Mouse (Mus musculus): ENCODE data around the gene Rab44.

Gene Rab44

DNA sequence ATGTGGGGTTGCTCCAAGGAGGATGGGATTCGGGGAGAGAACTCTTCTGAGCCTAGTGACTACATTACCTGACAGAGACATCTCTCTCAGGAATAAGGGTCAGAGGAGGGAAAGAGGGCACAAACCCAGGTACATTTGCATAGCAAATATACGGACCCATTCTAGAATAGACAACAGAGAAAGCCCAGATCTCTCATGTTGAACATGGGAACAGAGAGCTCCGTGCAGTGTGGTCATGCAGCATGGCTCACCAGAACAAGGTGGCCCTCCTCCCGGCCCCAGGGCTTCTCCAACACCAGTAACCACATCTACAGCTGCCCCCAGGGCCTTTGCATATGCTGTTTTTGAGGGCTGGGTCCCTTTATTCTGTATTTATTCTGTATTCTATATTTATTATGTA, 54.5 kb downstream of the Rab44 start:
- no peak for DNase-seq (ENCODE audit: low read depth, low spot score)

DNA sequence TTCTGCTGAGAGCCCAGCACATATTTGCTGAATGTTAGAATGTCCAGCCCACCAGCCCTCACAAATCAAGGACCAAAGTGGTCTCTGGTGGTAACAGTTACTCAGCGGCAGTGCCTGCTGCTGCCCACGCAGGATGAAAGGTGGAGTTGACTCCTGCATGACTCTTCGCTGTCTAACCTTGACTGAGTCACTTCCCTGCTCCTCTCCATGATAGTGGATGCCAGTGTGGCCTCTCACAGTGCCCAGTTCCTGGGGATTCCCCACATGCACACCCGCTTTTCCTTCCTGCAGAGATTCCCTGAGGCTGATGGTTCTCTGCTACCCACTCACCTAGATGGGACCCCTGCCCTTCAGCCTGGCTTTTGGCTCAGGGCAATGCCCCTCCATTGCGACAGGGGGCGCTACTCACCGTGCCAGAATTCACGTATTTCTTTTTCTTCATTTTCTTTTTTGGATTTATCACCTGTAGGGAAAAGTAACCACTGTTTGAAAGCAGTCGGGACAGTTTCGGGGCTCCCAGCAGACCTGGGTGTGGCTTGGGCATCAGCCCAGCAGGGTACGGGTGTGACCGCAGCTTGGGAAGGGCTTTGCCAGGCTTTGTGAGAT, 55.2 kb downstream of the Rab44 start:
- DNase-seq (ENCODE audit: low read depth, low spot score), result no peak

DNA sequence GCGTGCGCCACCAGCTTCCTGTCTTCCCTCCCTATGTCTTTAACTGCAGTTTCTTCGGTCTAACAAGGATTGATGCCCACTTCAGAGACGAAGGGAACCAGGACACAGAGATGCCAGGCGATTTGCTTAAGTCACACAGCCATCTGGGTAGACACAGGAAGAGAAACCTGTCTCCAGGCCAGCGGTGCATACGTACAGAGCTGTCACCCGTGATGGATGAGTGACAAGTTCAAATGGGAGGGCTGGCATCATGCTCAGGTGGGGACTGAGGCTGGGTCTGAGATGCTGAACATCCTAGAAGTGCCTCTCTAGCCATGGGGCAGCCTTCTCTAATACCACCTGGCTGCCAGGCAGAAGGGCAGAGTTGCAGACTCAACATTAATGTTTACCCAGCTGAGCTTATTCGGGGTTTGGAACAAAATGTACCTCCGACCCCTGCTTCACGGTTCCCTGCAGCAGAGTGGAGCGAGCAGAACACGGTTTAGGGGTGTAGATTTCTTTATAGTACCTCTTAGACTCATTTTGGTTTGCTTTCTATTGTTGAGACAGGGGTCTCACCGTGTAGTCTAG, 56.6 kb downstream of the Rab44 start:
- DNase-seq (ENCODE audit: low read depth, low spot score), result no peak

DNA sequence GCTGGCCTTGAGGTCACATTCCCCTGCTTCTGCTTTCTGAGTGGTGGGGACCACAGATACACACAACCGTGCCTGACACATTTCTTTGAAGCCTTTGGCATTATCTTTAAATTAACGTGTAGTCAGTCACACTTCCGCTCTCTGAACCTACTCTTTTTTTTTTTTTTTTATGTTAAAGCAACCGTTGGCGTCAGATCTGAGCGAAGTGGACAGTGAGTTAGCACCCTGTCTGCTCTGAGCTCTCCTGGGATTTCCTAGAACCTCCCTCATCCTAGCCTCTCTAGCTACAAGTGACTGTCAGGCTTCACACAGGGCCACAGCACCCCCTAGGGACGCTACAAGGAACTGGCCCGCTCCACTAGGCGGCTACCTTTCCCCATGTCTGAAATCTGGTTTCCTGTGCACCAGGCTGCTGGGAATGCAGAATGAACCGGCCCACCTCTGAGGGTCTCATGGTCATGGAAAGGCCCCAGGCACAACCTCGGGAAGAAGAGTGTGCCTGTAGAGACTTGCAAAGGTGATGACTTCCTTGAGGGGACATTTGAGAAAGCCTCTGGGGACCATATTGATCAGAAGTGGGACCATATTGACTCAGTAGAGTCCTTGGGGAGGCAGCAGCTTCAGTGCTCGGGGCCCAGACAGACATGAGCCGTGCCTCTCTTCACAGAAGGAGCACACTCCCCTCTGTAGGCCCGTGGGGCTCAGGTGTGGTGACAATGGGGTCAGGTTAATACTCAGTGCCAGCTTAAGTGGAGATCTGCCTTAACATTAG, 57.2 kb downstream of the Rab44 start:
- no peak for DNase-seq (ENCODE audit: low read depth, low spot score)

DNA sequence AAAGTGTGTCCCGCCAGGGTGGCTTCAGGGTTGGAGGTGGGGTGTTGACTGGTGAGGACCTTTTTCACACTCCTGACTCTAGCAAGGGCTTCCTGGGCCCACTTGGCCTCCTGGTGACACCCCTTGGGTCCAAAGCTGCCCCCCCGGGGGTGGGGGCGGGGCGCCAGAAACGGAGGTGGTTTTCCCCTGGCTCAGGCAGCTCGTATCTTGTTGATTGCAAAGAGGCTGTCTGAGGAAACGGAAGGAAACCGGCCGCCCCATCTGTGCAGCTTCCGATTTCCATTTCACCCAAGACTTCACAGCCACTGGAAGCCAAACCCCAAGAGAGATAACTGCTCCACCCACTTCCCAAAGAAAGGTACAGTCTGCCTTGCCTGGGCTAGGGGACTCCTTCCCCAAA, 58.1 kb downstream of the Rab44 start:
- no peak for DNase-seq (ENCODE audit: low read depth, low spot score)

DNA sequence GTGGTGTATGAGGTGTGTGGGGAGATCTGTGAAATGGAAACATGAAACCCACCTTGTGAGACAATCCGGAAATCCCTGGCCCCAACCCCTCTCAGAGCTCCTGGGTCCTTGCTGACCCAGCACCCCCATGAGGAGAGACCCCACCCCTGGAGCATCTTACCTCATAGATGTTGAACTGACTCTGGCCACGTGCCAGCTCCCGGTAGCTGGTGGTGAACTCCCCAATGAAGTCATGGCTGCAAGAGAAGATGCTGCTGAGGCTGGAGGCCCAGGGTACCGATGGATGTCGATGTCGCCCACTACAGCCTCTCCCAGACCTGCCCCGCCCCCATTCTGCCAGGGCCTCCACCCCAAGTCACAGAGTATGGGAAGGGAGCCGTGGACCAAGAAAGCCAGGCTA, 59.2 kb downstream of the Rab44 start:
- no peak for DNase-seq (ENCODE audit: low read depth, low spot score)

DNA sequence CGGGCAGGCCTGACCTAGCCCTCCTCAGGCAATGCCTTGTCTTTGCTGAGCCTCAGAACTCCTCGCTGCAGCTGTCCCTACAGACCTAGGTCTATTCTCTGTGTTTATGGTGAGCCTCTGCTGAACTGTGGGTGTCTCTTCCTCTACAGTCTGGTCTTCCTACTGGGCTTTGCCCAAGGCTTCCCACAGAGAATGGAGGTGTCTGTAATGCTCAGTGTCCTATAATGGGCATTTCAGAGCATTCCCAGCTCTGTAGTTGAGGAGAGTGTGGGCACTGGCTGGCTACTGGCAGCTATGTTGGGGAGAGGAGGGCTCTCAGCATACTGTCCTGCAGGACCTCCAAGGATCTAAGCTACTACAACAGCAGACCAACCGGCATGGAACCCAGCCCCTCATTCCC, 61.7 kb downstream of the Rab44 start:
- no peak for DNase-seq (ENCODE audit: low read depth, low spot score)

DNA sequence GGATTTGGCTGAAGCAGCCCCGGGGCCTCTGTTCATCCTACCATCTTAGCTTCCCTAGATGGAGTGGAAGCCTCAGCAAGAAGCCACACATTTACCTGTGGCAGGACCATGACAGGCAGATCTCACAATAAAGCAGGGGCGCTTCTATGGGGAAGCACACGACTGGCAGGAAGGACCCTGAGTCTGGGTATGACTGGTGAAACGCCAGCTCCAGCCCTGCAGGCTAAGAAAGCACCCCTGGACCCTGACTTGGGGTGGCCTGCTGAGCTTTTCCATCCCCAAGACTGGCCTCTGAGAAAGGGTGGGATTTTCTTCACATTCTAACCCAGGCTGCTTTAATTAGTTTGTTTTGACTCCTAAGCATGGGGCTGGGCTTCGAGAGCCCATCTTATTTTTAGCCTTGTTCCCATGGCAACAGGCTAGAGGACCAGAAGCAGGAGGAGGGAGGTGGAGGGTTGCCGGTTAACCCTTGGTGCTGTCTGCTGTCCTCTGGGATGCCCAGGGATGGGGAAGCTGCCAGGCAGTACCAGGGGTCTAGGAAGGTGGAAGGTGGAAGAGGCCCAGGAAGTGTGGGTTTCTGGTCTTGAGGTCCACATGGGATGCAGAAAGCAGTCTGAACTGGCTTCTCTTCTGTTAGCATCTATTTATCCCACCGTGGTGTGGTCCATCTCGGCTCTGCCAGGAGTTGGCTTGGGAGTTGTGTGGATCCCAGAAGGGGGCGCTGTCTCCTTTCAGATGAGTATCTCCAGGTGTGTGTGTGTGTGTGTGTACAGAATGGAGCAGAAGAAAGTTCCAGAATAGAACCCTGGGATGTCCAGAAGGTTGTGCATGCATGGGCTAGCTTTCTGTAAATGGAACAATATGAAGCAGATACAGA, 62.7 kb downstream of the Rab44 start:
- no peak for DNase-seq (ENCODE audit: low read depth, low spot score)

DNA sequence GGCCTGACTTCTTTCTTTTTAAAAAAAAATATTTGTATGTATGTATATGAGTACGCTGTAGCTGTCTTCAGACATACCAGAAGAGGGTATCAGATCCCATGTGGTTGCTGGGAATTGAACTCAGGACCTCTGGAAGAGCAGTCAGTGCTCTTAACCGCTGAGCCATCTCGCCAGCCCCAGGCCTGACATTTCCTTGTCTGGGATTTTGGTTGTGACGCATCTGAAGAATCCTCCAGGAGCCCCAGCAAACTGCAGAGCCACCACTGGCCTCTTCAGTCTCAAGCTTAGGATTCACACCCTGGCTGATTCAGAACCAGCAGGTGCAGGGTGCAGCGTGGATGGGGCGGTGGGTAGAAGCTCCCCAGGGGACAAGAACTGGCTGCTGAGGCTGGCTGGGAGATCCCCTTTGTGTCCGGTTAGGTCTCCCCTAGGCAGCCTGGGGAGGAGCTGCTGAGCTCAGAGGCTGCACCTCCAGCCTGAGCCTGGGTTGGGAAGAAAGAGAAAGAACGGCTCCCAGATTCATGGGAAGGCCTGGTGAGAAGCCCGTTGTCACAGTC, 64.6 kb downstream of the Rab44 start:
- DNase-seq (ENCODE audit: low read depth, low spot score), result no peak

DNA sequence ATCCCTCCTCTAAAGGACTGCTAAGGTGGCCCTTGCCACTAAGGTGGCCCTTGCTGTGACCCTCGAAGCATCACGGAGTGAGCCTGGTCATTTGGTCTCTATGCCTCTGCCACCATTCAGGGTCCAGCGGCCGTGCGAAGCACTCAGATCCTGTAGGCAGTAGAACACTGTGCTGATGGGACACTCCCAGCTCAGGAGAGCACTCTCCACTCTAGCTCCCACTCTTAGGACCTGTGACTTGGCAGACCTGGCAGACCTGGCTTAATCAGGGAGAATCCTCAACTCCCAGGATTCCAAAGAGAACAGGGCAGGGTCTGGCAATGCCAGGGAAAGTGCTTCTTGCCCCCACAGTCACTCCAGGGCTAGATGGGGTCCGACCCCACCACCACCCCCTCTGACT, 66.0 kb downstream of the Rab44 start:
- no peak for DNase-seq (ENCODE audit: low read depth, low spot score)

DNA sequence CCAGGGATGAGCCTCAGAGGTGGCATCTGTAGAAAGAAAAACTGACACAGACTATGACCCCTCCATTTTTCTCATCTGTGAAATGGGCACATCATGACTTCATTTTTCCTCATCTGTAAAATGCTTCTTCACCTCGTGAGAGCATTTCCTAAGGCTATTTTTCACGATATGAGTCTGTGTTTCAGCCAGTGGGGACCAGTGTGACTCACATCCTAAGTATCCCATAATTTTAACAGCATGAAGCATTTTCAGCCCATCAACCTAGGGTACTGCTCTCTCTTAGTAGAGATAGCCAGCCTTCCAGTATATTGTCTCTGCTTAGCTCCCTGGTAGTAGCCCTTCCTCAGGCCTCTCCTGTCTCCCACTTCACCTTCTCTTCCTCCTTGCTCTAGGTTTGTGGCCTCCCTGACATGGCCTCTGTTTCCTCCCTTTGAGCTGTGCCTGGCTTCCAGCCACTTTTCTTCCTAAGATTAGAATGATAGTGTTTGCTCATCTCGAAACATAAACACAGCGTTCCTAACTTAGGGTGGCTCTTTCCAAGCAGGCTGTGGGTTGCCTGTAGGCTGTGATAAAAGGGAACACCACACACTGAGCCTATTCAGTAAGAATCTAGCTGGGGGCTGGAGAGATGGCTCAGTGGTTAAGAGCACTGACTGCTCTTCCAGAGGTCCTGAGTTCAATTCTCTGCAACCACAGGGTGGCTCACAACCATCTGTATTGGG, 66.6 kb downstream of the Rab44 start:
- no peak for DNase-seq (ENCODE audit: low read depth, low spot score)

DNA sequence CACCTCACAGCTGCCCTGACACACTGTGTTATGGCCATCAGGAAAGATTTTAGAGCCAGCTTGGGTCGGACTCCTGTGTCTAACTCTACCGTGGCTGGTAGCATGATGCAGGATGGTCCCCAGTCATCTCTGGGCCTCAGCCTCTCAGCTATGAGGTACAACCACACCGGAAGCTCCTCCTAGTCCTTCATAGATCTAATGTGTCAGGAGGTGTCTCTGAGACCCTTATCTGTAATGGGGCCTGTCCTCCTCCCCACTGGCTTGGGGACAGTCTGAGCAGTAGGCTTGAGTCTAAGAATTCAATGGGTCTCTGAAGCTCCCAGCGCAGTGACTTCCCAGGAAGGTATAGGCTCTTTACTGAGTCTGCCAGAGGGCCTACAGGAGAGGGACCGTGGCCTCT, 67.8 kb downstream of the Rab44 start:
- no peak for DNase-seq (ENCODE audit: low read depth, low spot score)

DNA sequence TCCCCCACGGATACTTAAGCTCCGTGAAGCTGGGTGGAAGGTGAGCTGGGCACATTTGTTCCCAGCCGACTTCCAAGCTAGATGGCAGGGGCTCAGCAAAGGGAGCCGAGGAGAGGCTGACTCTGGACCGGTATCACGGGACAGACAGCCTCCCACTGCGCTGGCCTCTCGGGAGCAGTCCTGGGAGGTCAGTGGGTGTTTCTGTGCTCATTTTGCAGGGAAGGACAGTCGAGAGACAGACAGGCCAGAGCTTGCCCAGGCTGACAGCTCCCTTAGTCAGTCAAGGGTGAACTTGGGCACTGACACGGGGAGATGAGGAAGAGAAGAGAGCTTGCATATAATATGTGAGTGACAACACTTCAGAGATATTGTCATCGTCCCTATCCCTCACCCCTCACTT, 69.2 kb downstream of the Rab44 start:
- DNase-seq (ENCODE audit: low read depth, low spot score), result no peak

DNA sequence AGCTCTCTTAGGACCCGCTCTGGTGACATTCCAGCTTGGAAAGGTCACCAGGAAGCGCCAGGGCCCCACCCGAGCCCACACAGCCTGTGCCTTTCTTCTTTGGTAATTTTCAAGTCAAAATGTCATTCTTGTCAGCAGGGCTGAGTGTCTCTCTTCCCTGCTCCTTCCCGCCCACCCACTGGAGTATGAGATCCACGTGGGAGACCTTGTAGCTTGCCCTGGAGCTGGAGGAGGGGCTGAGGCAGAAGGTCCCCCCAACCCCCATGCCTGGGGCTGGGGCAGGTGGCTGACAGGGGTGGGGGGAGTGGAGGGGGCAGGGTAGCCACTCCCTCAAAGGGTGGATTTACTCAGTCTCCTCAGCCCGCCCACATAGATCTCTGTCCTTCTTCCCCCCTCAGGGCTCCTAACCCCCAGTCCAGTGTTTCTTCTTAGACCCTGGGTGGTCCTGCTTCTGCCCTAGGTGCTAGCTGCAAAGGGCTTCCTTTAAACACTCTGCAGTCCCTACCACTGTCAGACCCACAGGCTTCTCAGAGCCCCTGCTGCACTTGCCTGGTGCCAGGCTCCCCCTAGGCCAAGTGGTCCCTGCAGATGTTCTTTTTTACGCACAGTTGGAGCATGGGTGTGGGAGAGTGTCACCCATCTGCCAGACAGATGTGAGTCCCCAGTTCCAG, 71.6 kb downstream of the Rab44 start:
- no peak for DNase-seq (ENCODE audit: low read depth, low spot score)

DNA sequence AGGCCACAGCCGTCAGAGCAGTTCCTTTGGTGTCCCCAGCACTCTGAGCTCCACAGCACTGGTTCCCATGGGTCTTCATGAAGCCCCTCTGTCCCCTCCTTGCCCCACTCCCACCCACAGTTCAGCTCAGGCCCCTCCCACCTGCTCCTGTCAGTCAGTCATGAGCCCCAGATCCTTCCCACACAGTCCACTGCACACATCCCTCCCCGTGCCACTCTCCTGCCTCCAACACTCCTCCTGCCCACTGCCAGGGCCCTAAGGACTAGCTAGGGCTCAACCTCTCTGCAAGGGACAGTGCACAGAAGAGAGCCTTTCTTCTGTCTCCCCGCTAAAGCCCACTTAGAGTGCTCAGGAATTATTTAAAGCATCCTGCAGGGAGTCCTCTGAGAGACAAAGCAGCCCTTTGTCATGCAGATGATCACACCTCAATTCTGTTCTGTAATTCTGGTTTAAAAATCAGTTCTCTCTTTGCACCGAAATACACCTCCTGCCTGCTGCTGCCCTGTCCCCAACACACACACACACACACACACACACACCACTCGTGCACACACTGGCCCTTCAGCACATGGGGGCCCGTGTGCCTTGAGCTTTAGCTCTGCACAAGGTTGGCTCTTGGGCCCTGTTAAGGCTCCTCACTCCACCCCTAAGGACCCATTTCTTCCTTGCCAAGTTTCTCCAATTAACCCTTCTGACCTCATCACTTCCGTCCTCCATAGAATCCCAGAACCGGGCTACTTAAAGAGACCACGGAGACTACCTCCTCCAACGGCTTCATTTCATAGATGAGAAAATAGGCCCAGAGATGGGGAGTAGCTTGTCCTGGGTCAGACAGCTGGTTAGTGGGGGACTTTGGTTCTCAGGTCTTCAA, 73.3 kb downstream of the Rab44 start:
- DNase-seq (ENCODE audit: low read depth, low spot score), result no peak

DNA sequence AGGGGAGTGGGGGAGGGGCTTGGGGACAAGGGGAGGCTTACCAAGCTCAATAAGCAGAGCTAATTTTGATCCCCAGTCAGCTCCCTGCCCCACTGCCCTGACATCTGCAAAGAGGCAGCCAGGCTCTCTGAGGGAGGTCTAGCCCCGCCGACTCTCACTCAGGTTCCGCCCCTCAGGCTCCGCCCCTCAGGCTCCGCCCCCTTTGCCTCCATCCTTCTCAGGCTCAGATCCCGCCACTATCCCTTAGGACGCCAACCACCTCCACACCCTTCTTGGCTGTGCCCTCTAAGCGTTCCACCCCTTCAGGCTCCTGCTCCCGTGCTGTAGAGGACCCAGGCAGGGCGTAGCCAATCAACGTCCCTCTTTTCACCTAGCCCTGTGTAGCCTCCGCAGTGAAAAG, 75.0 kb downstream of the Rab44 start:
- no peak for DNase-seq (ENCODE audit: low read depth, low spot score)

DNA sequence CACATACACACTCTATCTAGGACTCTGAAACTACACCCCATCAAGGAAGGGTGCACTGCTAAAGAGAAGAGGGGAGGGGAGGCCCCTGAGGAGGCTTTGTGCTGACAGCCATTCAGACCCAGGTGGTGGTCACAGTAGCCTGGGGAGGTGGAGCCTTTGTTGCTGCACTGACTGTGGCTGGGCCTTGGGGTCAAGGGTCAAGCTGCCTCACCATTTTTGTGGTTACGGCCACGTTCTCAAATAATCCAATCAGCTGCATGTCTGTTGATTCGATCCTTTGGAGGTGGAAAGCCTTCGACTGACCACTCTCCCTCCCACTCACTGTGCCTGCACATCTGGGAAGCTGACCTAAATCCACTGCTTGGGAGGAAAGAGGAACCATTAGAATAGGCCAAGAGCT, 81.6 kb downstream of the Rab44 start:
- no peak for DNase-seq (ENCODE audit: low read depth, low spot score)
